Mouse (Mus musculus): ENCODE results near the gene Rnf216.

GRCm38 (mm10) chr5:143043902-143044301, 68.9 kb downstream of the Rnf216 start:
- TF ChIP-seq POLR2A (IDR thresholded peaks at IDR 0.05; ENCODE audit: low read depth, low read length): no peak
- TF ChIP-seq CTCF (IDR thresholded peaks at IDR 0.05; ENCODE audit: borderline replicate concordance, insufficient read depth, low read length): no peak
